Mouse (Mus musculus): ENCODE measurements around the gene Celsr3. TPM values are rescaled to one million over a fixed set of nuclear protein-coding genes. Genes with fewer than 3 reads are reported as not detected.

The Celsr3 gene
- polyA plus RNA-seq, 1 experiment from 2014 or later, result 0.04 TPM

GRCm38 (mm10) chr9:108810516-108810915, 15.6 kb upstream of the Celsr3 start:
- H3K36me3 ChIP-seq (ENCODE audit: control insufficient read depth, insufficient read depth, low read length), result peaks cover 13% of the 10 kb centered on the region; the same call in 1 of the 2 replicates
- H3K9me3 ChIP-seq (replicated peaks; ENCODE audit: control insufficient read depth, low read length), result no peaks in the 10 kb centered on the region
- H3K4me3 ChIP-seq (ENCODE audit: low read depth, low read length), result no peak overlapping the region
- H3K4me2 ChIP-seq, result no peak overlapping the region
- H3K27me3 ChIP-seq (ENCODE audit: control insufficient read depth, insufficient read depth, low read length), result no peaks in the 10 kb centered on the region
- H3K27ac ChIP-seq (ENCODE audit: low read depth, low read length), result no peak overlapping the region
- WGBS (ENCODE audit: insufficient replicate concordance), result 86% methylated on average over 5 of the region's 5 CpGs
- H3K4me1 ChIP-seq (ENCODE audit: control insufficient read depth, insufficient read depth, low read length), result peaks cover 28% of the 10 kb centered on the region
- no peak for ATAC-seq (replicated peaks; ENCODE audit: insufficient number of reproducible peaks, low FRiP score, low TSS enrichment)
- H3K9ac ChIP-seq (ENCODE audit: low read depth, low read length), result no peak overlapping the region

DNA sequence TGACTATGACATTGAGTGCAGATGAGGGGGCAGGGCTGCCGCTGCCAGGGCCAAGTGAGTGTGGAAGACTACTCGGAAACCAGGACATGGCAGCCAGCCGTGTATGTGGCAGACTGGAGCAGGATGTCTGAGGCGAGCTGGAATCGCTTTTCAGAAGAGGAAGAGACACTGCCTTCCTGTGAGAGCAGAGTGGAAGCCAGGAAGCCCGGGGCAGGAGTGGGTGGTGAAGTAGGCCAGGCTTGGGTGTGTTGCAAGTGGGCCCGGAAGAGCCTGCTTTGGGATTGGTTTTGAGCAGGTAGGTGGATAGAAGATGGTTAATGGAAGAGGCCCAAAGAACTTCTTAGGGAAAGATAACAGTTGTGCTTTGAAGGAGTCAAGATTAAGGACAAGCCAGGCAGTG, 10.6 kb upstream of the Celsr3 start:
- Histone ChIP-seq H3K9me3 (replicated peaks; ENCODE audit: control insufficient read depth, low read length) (no peaks in the 10 kb centered on the region), H3K27ac (ENCODE audit: low read depth, low read length) (no peak overlapping the region), H3K27me3 (ENCODE audit: control insufficient read depth, insufficient read depth, low read length) (no peaks in the 10 kb centered on the region), H3K9ac (ENCODE audit: low read depth, low read length) (no peak overlapping the region), H3K4me2 (no peak overlapping the region), H3K4me1 (ENCODE audit: control insufficient read depth, insufficient read depth, low read length) (no peaks in the 10 kb centered on the region), H3K36me3 (ENCODE audit: control insufficient read depth, insufficient read depth, low read length) (peaks cover 10% of the 10 kb centered on the region), H3K4me3 (ENCODE audit: low read depth, low read length) (no peak overlapping the region)
- ATAC-seq (replicated peaks; ENCODE audit: insufficient number of reproducible peaks, low FRiP score, low TSS enrichment), result no peak
- WGBS (ENCODE audit: insufficient replicate concordance), result 73% methylated on average over 7 of the region's 7 CpGs

DNA sequence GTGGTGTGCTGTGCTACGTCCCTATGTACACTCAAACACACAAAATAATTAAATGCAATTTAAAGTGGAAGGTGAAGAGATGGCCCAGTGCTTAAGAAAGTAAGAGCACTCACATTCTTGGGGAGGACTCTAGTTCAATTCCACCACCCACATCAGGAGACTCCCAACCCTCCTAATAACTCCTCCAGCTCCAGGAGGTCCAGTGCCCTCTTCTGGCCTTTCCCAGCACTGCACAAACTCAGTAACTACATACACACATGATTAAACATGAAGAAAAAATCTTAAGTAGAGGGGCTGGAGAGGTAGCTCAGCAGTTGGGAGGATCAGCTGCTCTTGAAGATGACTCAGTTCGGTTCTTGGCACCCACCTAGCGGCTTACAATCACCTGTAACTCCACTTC, 6.6 kb upstream of the Celsr3 start:
- Histone ChIP-seq H3K27me3 (ENCODE audit: control insufficient read depth, insufficient read depth, low read length) (peaks cover 16% of the 10 kb centered on the region), H3K36me3 (ENCODE audit: control insufficient read depth, insufficient read depth, low read length) (peaks cover 7% of the 10 kb centered on the region), H3K9me3 (replicated peaks; ENCODE audit: control insufficient read depth, low read length) (no peaks in the 10 kb centered on the region), H3K4me1 (ENCODE audit: control insufficient read depth, insufficient read depth, low read length) (no peaks in the 10 kb centered on the region), H3K27ac (ENCODE audit: low read depth, low read length) (no peak overlapping the region), H3K4me3 (ENCODE audit: low read depth, low read length) (no peak overlapping the region), H3K4me2 (no peak overlapping the region), H3K9ac (ENCODE audit: low read depth, low read length) (no peak overlapping the region)
- no peak for ATAC-seq (replicated peaks; ENCODE audit: insufficient number of reproducible peaks, low FRiP score, low TSS enrichment)
- 63% methylated on average over 3 of the region's 3 CpGs for WGBS (ENCODE audit: insufficient replicate concordance)

DNA sequence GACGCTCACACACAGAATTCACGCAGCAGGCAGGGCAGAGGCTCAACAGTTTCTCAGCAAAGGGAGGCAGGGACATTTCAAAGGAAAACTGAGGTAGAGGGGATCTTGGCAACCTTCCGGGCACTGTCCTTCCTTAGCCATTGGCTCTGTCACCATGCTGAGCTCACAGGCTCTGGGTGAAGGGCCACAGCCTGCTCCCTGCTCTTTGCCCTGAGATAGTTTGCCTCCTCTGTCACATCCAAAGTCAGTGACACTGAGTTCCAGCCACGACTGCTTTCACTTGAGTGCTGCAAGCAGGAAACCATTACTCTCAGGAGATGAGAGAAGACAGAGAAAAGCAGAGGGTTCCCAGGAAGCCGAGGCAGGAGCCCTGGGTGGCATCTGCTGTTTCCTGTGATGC, 6.0 kb upstream of the Celsr3 start:
- Histone ChIP-seq H3K9me3 (replicated peaks; ENCODE audit: control insufficient read depth, low read length) (no peaks in the 10 kb centered on the region), H3K4me3 (ENCODE audit: low read depth, low read length) (no peak overlapping the region), H3K9ac (ENCODE audit: low read depth, low read length) (no peak overlapping the region), H3K27me3 (ENCODE audit: control insufficient read depth, insufficient read depth, low read length) (peaks cover 22% of the 10 kb centered on the region), H3K27ac (ENCODE audit: low read depth, low read length) (no peak overlapping the region), H3K36me3 (ENCODE audit: control insufficient read depth, insufficient read depth, low read length) (peaks cover 3% of the 10 kb centered on the region; the same call in 1 of the 2 replicates), H3K4me2 (no peak overlapping the region), H3K4me1 (ENCODE audit: control insufficient read depth, insufficient read depth, low read length) (no peaks in the 10 kb centered on the region)
- no peak for ATAC-seq (replicated peaks; ENCODE audit: insufficient number of reproducible peaks, low FRiP score, low TSS enrichment)
- 65% methylated on average over 5 of the region's 5 CpGs for WGBS (ENCODE audit: insufficient replicate concordance)

GRCm38 (mm10) chr9:108824144-108824685, 1.9 kb upstream of the Celsr3 start:
- H3K27ac ChIP-seq (ENCODE audit: low read depth, low read length), result no peak overlapping the region
- no peak for ATAC-seq (replicated peaks; ENCODE audit: insufficient number of reproducible peaks, low FRiP score, low TSS enrichment)
- H3K27me3 ChIP-seq (ENCODE audit: control insufficient read depth, insufficient read depth, low read length), result peaks cover 61% of the 10 kb centered on the region
- H3K36me3 ChIP-seq (ENCODE audit: control insufficient read depth, insufficient read depth, low read length), result no peaks in the 10 kb centered on the region
- H3K4me3 ChIP-seq (ENCODE audit: low read depth, low read length), result peak overlapping the region; percentile 8; the same call in 1 of the 2 replicates
- H3K4me1 ChIP-seq (ENCODE audit: control insufficient read depth, insufficient read depth, low read length), result peaks cover 12% of the 10 kb centered on the region
- no peak overlapping the region for H3K9ac ChIP-seq (ENCODE audit: low read depth, low read length)
- WGBS (ENCODE audit: insufficient replicate concordance), result 3% methylated on average over 25 of the region's 25 CpGs
- H3K9me3 ChIP-seq (replicated peaks; ENCODE audit: control insufficient read depth, low read length), result no peaks in the 10 kb centered on the region
- H3K4me2 ChIP-seq, result no peak overlapping the region; the same call in 1 of the 2 replicates

DNA sequence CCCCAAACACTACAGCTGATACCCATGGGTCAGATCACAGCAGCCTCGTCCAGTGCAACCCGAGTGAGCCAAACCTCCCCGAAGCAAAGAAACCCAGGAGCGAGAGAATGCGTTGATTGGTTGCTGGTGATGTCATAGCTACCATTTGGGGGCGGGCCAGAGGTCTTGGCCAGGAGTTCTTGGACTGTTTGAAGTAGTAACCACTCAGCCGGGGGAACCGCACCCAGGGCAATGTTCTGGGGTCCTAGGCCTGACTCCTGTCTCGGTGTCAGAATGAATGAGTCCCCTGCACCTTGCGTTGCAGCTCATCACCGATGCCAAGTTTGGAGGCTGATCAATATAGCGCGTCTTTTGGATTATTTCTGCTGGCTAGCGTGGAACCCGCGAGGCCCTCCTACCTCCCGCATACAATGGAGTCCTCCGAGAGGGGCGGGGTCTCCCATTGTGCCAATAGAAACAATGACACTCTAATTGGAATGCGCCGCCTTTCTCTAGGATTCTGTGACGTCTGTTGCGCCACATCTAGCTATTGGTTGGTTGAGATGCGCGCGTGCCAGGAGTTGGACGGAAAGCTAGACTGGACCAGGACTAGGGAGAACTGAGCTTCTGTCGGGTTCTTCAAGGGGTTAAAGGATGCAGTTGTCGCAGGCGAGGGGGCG, 1.2 kb upstream of the Celsr3 start:
- Histone ChIP-seq H3K36me3 (ENCODE audit: control insufficient read depth, insufficient read depth, low read length) (no peaks in the 10 kb centered on the region), H3K4me1 (ENCODE audit: control insufficient read depth, insufficient read depth, low read length) (peaks cover 12% of the 10 kb centered on the region), H3K4me3 (ENCODE audit: low read depth, low read length) (peak overlapping the region; percentile 8; the same call in 1 of the 2 replicates), H3K4me2 (no peak overlapping the region), H3K9ac (ENCODE audit: low read depth, low read length) (no peak overlapping the region), H3K27ac (ENCODE audit: low read depth, low read length) (no peak overlapping the region), H3K9me3 (replicated peaks; ENCODE audit: control insufficient read depth, low read length) (no peaks in the 10 kb centered on the region), H3K27me3 (ENCODE audit: control insufficient read depth, insufficient read depth, low read length) (peaks cover 68% of the 10 kb centered on the region)
- under 1% methylated on average over 31 of the region's 31 CpGs for WGBS (ENCODE audit: insufficient replicate concordance)
- ATAC-seq (replicated peaks; ENCODE audit: insufficient number of reproducible peaks, low FRiP score, low TSS enrichment), result no peak

GRCm38 (mm10) chr9:108826700-108827340, 700 bp downstream of the Celsr3 start:
- H3K4me3 ChIP-seq (ENCODE audit: low read depth, low read length), result peak overlapping the region; percentile 39
- H3K27ac ChIP-seq (ENCODE audit: low read depth, low read length), result no peak overlapping the region
- 2% methylated on average over 39 of the region's 39 CpGs for WGBS (ENCODE audit: insufficient replicate concordance)
- no peaks in the 10 kb centered on the region for H3K36me3 ChIP-seq (ENCODE audit: control insufficient read depth, insufficient read depth, low read length)
- H3K4me2 ChIP-seq, result peak overlapping the region; percentile 81
- no peaks in the 10 kb centered on the region for H3K9me3 ChIP-seq (replicated peaks; ENCODE audit: control insufficient read depth, low read length)
- H3K27me3 ChIP-seq (ENCODE audit: control insufficient read depth, insufficient read depth, low read length), result peaks cover 86% of the 10 kb centered on the region
- 0 out of 2 replicates have a peak, but pooled peaks have one; percentile 8 for ATAC-seq (replicated peaks; ENCODE audit: insufficient number of reproducible peaks, low FRiP score, low TSS enrichment)
- no peak overlapping the region for H3K9ac ChIP-seq (ENCODE audit: low read depth, low read length)
- H3K4me1 ChIP-seq (ENCODE audit: control insufficient read depth, insufficient read depth, low read length), result peaks cover 16% of the 10 kb centered on the region

DNA sequence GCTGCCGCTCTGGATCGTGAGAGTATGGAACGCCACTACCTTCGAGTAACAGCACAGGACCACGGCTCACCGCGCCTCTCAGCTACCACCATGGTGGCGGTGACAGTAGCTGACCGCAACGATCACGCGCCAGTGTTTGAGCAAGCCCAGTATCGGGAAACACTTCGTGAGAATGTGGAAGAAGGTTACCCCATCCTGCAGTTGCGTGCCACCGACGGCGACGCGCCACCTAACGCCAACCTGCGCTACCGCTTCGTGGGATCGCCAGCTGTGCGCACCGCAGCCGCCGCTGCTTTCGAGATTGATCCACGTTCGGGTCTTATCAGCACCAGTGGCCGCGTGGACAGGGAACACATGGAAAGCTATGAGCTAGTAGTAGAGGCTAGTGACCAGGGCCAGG, 1.3 kb downstream of the Celsr3 start:
- H3K4me1 ChIP-seq (ENCODE audit: control insufficient read depth, insufficient read depth, low read length), result peaks cover 20% of the 10 kb centered on the region
- H3K36me3 ChIP-seq (ENCODE audit: control insufficient read depth, insufficient read depth, low read length), result no peaks in the 10 kb centered on the region
- H3K4me3 ChIP-seq (ENCODE audit: low read depth, low read length), result peak overlapping the region; percentile 39
- WGBS (ENCODE audit: insufficient replicate concordance), result 6% methylated on average over 34 of the region's 34 CpGs
- H3K27ac ChIP-seq (ENCODE audit: low read depth, low read length), result no peak overlapping the region
- H3K4me2 ChIP-seq, result peak overlapping the region; percentile 81
- peaks cover 89% of the 10 kb centered on the region for H3K27me3 ChIP-seq (ENCODE audit: control insufficient read depth, insufficient read depth, low read length)
- no peak overlapping the region for H3K9ac ChIP-seq (ENCODE audit: low read depth, low read length)
- ATAC-seq (replicated peaks; ENCODE audit: insufficient number of reproducible peaks, low FRiP score, low TSS enrichment), result no peak
- H3K9me3 ChIP-seq (replicated peaks; ENCODE audit: control insufficient read depth, low read length), result no peaks in the 10 kb centered on the region
